Mouse (Mus musculus): ENCODE results near the gene Rbfox3. TPM values are rescaled to one million over a fixed set of nuclear protein-coding genes. Genes with fewer than 3 reads are reported as not detected.

The Rbfox3 gene
- polyA plus RNA-seq, 1 experiment from 2014 or later: 1.7 TPM

GRCm38 (mm10) chr11:118881786-118882495, 29.5 kb downstream of the Rbfox3 start:
- Histone ChIP-seq H3K27ac (ENCODE audit: low read depth) (no peak overlapping the region), H3K4me1 (replicated peaks; ENCODE audit: control insufficient read depth, insufficient read depth, low read length) (0 out of 2 replicates have a peak, but pooled peaks cover 2% of the 10 kb centered on the region), H3K9ac (ENCODE audit: low read length) (no peak overlapping the region), H3K9me3 (ENCODE audit: control insufficient read depth, low read length) (0 out of 2 replicates have a peak, but pooled peaks cover 2% of the 10 kb centered on the region), H3K4me3 (ENCODE audit: low read depth, low read length) (no peak overlapping the region), H3K4me2 (ENCODE audit: low read length) (no peak overlapping the region), H3K27me3 (replicated peaks; ENCODE audit: control insufficient read depth, insufficient read depth, low read length) (no peaks in the 10 kb centered on the region), H3K36me3 (ENCODE audit: control insufficient read depth, insufficient read depth, low read length) (no peaks in the 10 kb centered on the region)
- DNase-seq (ENCODE audit: low spot score): no peak
- 49% methylated on average over 11 of the region's 11 CpGs for WGBS
- no peak for ATAC-seq (replicated peaks; ENCODE audit: low FRiP score, low TSS enrichment, low read depth)

- Histone ChIP-seq H3K9ac (ENCODE audit: low read length) (no peak overlapping the region), H3K27me3 (replicated peaks; ENCODE audit: control insufficient read depth, insufficient read depth, low read length) (no peaks in the 10 kb centered on the region), H3K4me3 (ENCODE audit: low read depth, low read length) (no peak overlapping the region), H3K9me3 (ENCODE audit: control insufficient read depth, low read length) (0 out of 2 replicates have a peak, but pooled peaks cover 2% of the 10 kb centered on the region), H3K4me1 (replicated peaks; ENCODE audit: control insufficient read depth, insufficient read depth, low read length) (0 out of 2 replicates have a peak, but pooled peaks cover 2% of the 10 kb centered on the region), H3K27ac (ENCODE audit: low read depth) (no peak overlapping the region), H3K4me2 (ENCODE audit: low read length) (no peak overlapping the region), H3K36me3 (ENCODE audit: control insufficient read depth, insufficient read depth, low read length) (no peaks in the 10 kb centered on the region)
- DNase-seq (ENCODE audit: low spot score) (no peak), ATAC-seq (replicated peaks; ENCODE audit: low FRiP score, low TSS enrichment, low read depth) (no peak)
- 87% methylated on average over 8 of the region's 8 CpGs for WGBS
These were observed 31.8 kb downstream of the Rbfox3 start for GRCm38 (mm10) chr11:118879466-118880150.

GRCm38 (mm10) chr11:118878605-118879245, 32.7 kb downstream of the Rbfox3 start:
- Histone ChIP-seq H3K36me3 (ENCODE audit: control insufficient read depth, insufficient read depth, low read length) (no peaks in the 10 kb centered on the region), H3K4me3 (ENCODE audit: low read depth, low read length) (no peak overlapping the region), H3K4me2 (ENCODE audit: low read length) (no peak overlapping the region), H3K9ac (ENCODE audit: low read length) (no peak overlapping the region), H3K9me3 (ENCODE audit: control insufficient read depth, low read length) (0 out of 2 replicates have a peak, but pooled peaks cover 2% of the 10 kb centered on the region), H3K4me1 (replicated peaks; ENCODE audit: control insufficient read depth, insufficient read depth, low read length) (0 out of 2 replicates have a peak, but pooled peaks cover 2% of the 10 kb centered on the region), H3K27me3 (replicated peaks; ENCODE audit: control insufficient read depth, insufficient read depth, low read length) (no peaks in the 10 kb centered on the region), H3K27ac (ENCODE audit: low read depth) (no peak overlapping the region)
- DNase-seq (ENCODE audit: low spot score) (no peak), ATAC-seq (replicated peaks; ENCODE audit: low FRiP score, low TSS enrichment, low read depth) (no peak)
- WGBS: 87% methylated on average over 13 of the region's 13 CpGs

- Histone ChIP-seq H3K36me3 (ENCODE audit: control insufficient read depth, insufficient read depth, low read length) (no peaks in the 10 kb centered on the region), H3K4me3 (ENCODE audit: low read depth, low read length) (no peak overlapping the region), H3K27me3 (replicated peaks; ENCODE audit: control insufficient read depth, insufficient read depth, low read length) (no peaks in the 10 kb centered on the region), H3K27ac (ENCODE audit: low read depth) (no peak overlapping the region), H3K9me3 (ENCODE audit: control insufficient read depth, low read length) (0 out of 2 replicates have a peak, but pooled peaks cover 2% of the 10 kb centered on the region), H3K4me1 (replicated peaks; ENCODE audit: control insufficient read depth, insufficient read depth, low read length) (no peaks in the 10 kb centered on the region), H3K9ac (ENCODE audit: low read length) (no peak overlapping the region), H3K4me2 (ENCODE audit: low read length) (no peak overlapping the region)
- 54% methylated on average over 5 of the region's 5 CpGs for WGBS
- ATAC-seq (replicated peaks; ENCODE audit: low FRiP score, low TSS enrichment, low read depth) (no peak), DNase-seq (ENCODE audit: low spot score) (no peak)
These were observed 36.0 kb downstream of the Rbfox3 start for GRCm38 (mm10) chr11:118875243-118875897.

GRCm38 (mm10) chr11:118874487-118875095, 36.8 kb downstream of the Rbfox3 start:
- ATAC-seq (replicated peaks; ENCODE audit: low FRiP score, low TSS enrichment, low read depth) (no peak), DNase-seq (ENCODE audit: low spot score) (no peak)
- Histone ChIP-seq H3K27me3 (replicated peaks; ENCODE audit: control insufficient read depth, insufficient read depth, low read length) (no peaks in the 10 kb centered on the region), H3K27ac (ENCODE audit: low read depth) (no peak overlapping the region), H3K4me3 (ENCODE audit: low read depth, low read length) (no peak overlapping the region), H3K4me1 (replicated peaks; ENCODE audit: control insufficient read depth, insufficient read depth, low read length) (no peaks in the 10 kb centered on the region), H3K9ac (ENCODE audit: low read length) (no peak overlapping the region), H3K9me3 (ENCODE audit: control insufficient read depth, low read length) (0 out of 2 replicates have a peak, but pooled peaks cover 2% of the 10 kb centered on the region), H3K36me3 (ENCODE audit: control insufficient read depth, insufficient read depth, low read length) (no peaks in the 10 kb centered on the region), H3K4me2 (ENCODE audit: low read length) (no peak overlapping the region)
- WGBS: 35% methylated on average over 7 of the region's 7 CpGs

- 71% methylated on average over 11 of the region's 11 CpGs for WGBS
- no peak for ATAC-seq (replicated peaks; ENCODE audit: low FRiP score, low TSS enrichment, low read depth)
- no peak overlapping the region for H3K9ac ChIP-seq (ENCODE audit: low read length)
These were observed 37.4 kb downstream of the Rbfox3 start for GRCm38 (mm10) chr11:118874022-118874421.

GRCm38 (mm10) chr11:118871527-118871926, 39.9 kb downstream of the Rbfox3 start:
- no peak overlapping the region for H3K4me3 ChIP-seq (ENCODE audit: low read depth, low read length)
- H3K27me3 ChIP-seq (replicated peaks; ENCODE audit: control insufficient read depth, insufficient read depth, low read length): no peaks in the 10 kb centered on the region
- no peaks in the 10 kb centered on the region for H3K36me3 ChIP-seq (ENCODE audit: control insufficient read depth, insufficient read depth, low read length)
- H3K4me1 ChIP-seq (replicated peaks; ENCODE audit: control insufficient read depth, insufficient read depth, low read length): no peaks in the 10 kb centered on the region
- DNase-seq (ENCODE audit: low spot score) (no peak), ATAC-seq (replicated peaks; ENCODE audit: low FRiP score, low TSS enrichment, low read depth) (no peak)
- no peak overlapping the region for H3K27ac ChIP-seq (ENCODE audit: low read depth)
- no peaks in the 10 kb centered on the region for H3K9me3 ChIP-seq (ENCODE audit: control insufficient read depth, low read length)
- no peak overlapping the region for H3K9ac ChIP-seq (ENCODE audit: low read length)
- no peak overlapping the region for H3K4me2 ChIP-seq (ENCODE audit: low read length)
- 82% methylated on average over 10 of the region's 10 CpGs for WGBS

More at GRCm38 (mm10) chr11:118874022-118874421, 37.4 kb downstream of the Rbfox3 start:
- Histone ChIP-seq H3K4me2 (ENCODE audit: low read length) (no peak overlapping the region), H3K27me3 (replicated peaks; ENCODE audit: control insufficient read depth, insufficient read depth, low read length) (no peaks in the 10 kb centered on the region), H3K36me3 (ENCODE audit: control insufficient read depth, insufficient read depth, low read length) (no peaks in the 10 kb centered on the region), H3K4me1 (replicated peaks; ENCODE audit: control insufficient read depth, insufficient read depth, low read length) (no peaks in the 10 kb centered on the region), H3K27ac (ENCODE audit: low read depth) (no peak overlapping the region), H3K9me3 (ENCODE audit: control insufficient read depth, low read length) (0 out of 2 replicates have a peak, but pooled peaks cover 2% of the 10 kb centered on the region), H3K4me3 (ENCODE audit: low read depth, low read length) (no peak overlapping the region)
- DNase-seq (ENCODE audit: low spot score): no peak

- Histone ChIP-seq H3K9ac (ENCODE audit: low read length) (no peak overlapping the region), H3K27me3 (replicated peaks; ENCODE audit: control insufficient read depth, insufficient read depth, low read length) (no peaks in the 10 kb centered on the region), H3K27ac (ENCODE audit: low read depth) (no peak overlapping the region), H3K9me3 (ENCODE audit: control insufficient read depth, low read length) (no peaks in the 10 kb centered on the region), H3K36me3 (ENCODE audit: control insufficient read depth, insufficient read depth, low read length) (no peaks in the 10 kb centered on the region), H3K4me1 (replicated peaks; ENCODE audit: control insufficient read depth, insufficient read depth, low read length) (no peaks in the 10 kb centered on the region), H3K4me2 (ENCODE audit: low read length) (no peak overlapping the region), H3K4me3 (ENCODE audit: low read depth, low read length) (no peak overlapping the region)
- no peak for DNase-seq (ENCODE audit: low spot score)
- WGBS: 65% methylated on average over 3 of the region's 3 CpGs
- ATAC-seq (replicated peaks; ENCODE audit: low FRiP score, low TSS enrichment, low read depth): no peak
These were observed 48.0 kb downstream of the Rbfox3 start for GRCm38 (mm10) chr11:118863360-118863759.

All from intestine, embryonic 14.5 days (tissue).